Mouse (Mus musculus) cerebellum, adult 9-10 months (tissue): ENCODE measurements around the gene Cdk9.

Experiments
- DNase-seq: peaks from one replicate; pipeline ENCODE4 v3.0.0; 2022

Gene Cdk9

GRCm38 (mm10) chr2:32671907-32672595 is 40.8 kb downstream of the Cdk9 start:
- DNase-seq = no peak

- no peak for DNase-seq
Measured at GRCm38 (mm10) chr2:32671147-32671546, 41.7 kb downstream of the Cdk9 start.

GRCm38 (mm10) chr2:32669876-32670275 is 43.0 kb downstream of the Cdk9 start:
- no peak for DNase-seq

GRCm38 (mm10) chr2:32668176-32668575 is 44.7 kb downstream of the Cdk9 start:
- DNase-seq = no peak

GRCm38 (mm10) chr2:32667775-32668174 is 45.1 kb downstream of the Cdk9 start:
- DNase-seq = no peak

- DNase-seq = no peak
Measured at GRCm38 (mm10) chr2:32665853-32666252, 47.0 kb downstream of the Cdk9 start.

- no peak for DNase-seq
Measured at GRCm38 (mm10) chr2:32665345-32665744, 47.5 kb downstream of the Cdk9 start.

- DNase-seq = no peak
Measured at GRCm38 (mm10) chr2:32662291-32662690, 50.6 kb downstream of the Cdk9 start.

- DNase-seq = no peak
Measured at GRCm38 (mm10) chr2:32661509-32662107, 51.3 kb downstream of the Cdk9 start.

GRCm38 (mm10) chr2:32658873-32659272 is 54.0 kb downstream of the Cdk9 start:
- DNase-seq = no peak

GRCm38 (mm10) chr2:32655826-32656225 is 57.0 kb downstream of the Cdk9 start:
- DNase-seq = no peak
